Mouse (Mus musculus): Measurements from ENCODE around the gene 1700010B08Rik. TPM values are rescaled to one million over a fixed set of nuclear protein-coding genes. Genes with fewer than 3 reads are reported as not detected.
"Not testable (repeated sequence)": the region's sequence is repeated elsewhere in the genome, so short reads cannot be mapped to it uniquely, and the experiment has no call there.

Gene 1700010B08Rik
- not detected in 2 replicates for polyA plus RNA-seq (2015; fragmentation: Nextera tagmentation; extraction: Ambion mirVana)

DNA sequence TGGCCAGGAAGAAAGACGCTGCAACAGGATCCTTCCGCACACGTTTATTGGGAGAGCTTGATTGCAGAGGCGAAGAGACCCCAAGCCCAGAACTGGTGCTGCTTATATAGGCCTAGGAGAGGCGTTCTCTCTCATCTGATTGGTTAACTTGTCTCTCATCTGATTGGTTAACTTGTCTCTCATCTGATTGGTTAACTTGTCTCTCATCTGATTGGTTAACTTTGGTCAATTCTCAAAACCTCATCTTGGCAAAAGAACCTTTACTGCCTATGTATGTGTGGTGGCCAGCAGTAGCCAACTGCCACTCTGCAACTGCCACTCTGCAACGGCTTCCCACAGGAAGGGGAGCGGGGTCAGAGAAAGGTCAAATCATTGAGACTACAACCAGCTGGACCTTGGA, at the start of gene 1700010B08Rik:
1700010B08Rik (plus strand) TSS at position 301 of the 400 bp plus-strand sequence.
- H3K9ac ChIP-seq; H3K9me3 ChIP-seq (replicated peaks); H3K4me1 ChIP-seq (replicated peaks); H3K4me3 ChIP-seq (replicated peaks); H3K36me3 ChIP-seq (replicated peaks); H3K27ac ChIP-seq (replicated peaks); H3K27me3 ChIP-seq; H3K4me2 ChIP-seq; ATAC-seq (ENCODE audit: insufficient read depth): not testable (repeated sequence)
- 71% methylated on average over 6 of the region's 7 CpGs for WGBS (ENCODE audit: insufficient replicate concordance)

DNA sequence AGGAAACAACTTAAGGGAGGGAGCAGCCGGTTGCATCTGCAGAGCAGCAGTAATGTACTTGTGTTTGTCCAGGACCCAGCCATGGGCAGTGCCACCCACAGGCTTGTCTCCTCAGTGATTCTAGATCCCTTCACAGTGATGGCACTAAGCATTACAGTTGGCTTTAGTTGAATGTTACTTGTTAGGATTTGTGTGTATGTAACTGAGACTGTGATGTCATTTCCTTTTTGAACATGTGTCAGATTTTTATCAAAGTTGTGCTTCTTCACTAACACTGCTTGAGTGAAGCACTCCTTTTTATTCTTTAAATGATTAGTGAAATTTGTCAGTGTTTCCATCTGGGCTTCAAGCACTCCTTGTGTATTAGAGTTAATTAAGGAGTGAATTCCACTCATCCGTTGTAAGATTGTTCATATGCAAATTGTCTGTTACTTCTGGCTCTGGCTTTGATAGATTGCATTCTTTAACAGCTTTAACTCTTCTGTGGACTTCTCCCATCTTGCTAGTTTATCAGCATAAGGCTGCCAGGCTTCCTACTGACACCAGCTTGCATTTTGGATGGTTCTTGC, 46.8 kb upstream of the 1700010B08Rik start:
- whole genome bisulfite sequencing (ENCODE audit: insufficient replicate concordance) = 59% methylated on average over 2 of the region's 2 CpGs
- Histone ChIP-seq H3K4me2 (no peak overlapping the region), H3K36me3 (replicated peaks) (peaks cover 10% of the 10 kb centered on the region), H3K27ac (replicated peaks) (no peak overlapping the region), H3K27me3 (no peaks in the 10 kb centered on the region), H3K4me1 (replicated peaks) (peaks cover 36% of the 10 kb centered on the region), H3K9me3 (replicated peaks) (no peaks in the 10 kb centered on the region), H3K9ac (no peak overlapping the region), H3K4me3 (replicated peaks) (no peak overlapping the region)
- no peak for ATAC-seq (ENCODE audit: insufficient read depth)

DNA sequence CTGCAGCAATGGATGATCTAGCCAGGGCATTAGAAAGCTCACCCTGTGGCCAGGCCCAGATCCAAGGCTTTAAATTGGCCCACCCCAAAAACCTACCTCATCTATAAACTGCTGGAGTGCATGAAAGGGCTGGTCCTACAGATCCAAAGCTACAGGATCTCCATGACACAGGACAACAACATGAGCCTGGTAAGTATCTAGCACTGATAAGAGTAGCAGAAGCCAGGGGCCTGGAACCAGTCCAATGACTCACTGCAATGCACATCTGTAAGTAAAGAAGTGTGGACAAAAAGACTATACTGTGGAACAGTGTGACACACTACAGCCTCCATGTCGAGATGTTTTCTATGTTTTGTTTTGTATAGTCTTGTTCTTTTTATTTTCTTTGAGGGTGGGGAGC, 45.7 kb upstream of the 1700010B08Rik start:
- no peak overlapping the region for H3K4me3 ChIP-seq (replicated peaks)
- peak; percentile 45; the same call in 1 of the 2 replicates for ATAC-seq (ENCODE audit: insufficient read depth)
- H3K36me3 ChIP-seq (replicated peaks) = peaks cover 9% of the 10 kb centered on the region
- H3K9ac ChIP-seq = no peak overlapping the region
- H3K4me2 ChIP-seq = no peak overlapping the region
- peak overlapping the region; percentile 11; the same call in 1 of the 2 replicates for H3K27ac ChIP-seq (replicated peaks)
- no peaks in the 10 kb centered on the region for H3K27me3 ChIP-seq
- peaks cover 36% of the 10 kb centered on the region for H3K4me1 ChIP-seq (replicated peaks)
- no peaks in the 10 kb centered on the region for H3K9me3 ChIP-seq (replicated peaks)
- WGBS (ENCODE audit: insufficient replicate concordance) = 59% methylated on average over 1 of the region's 1 CpGs

GRCm38 (mm10) chr2:173678593-173678992, 40.6 kb upstream of the 1700010B08Rik start:
- peaks cover 26% of the 10 kb centered on the region for H3K4me1 ChIP-seq (replicated peaks)
- 71% methylated on average over 2 of the region's 2 CpGs for WGBS (ENCODE audit: insufficient replicate concordance)
- no peak for ATAC-seq (ENCODE audit: insufficient read depth)

GRCm38 (mm10) chr2:173679217-173679616, 40.0 kb upstream of the 1700010B08Rik start:
- Histone ChIP-seq H3K27ac (replicated peaks) (no peak overlapping the region), H3K36me3 (replicated peaks) (peaks cover 19% of the 10 kb centered on the region; the same call in 1 of the 2 replicates), H3K9ac (no peak overlapping the region), H3K4me3 (replicated peaks) (no peak overlapping the region), H3K4me2 (no peak overlapping the region), H3K9me3 (replicated peaks) (no peaks in the 10 kb centered on the region), H3K4me1 (replicated peaks) (peaks cover 26% of the 10 kb centered on the region), H3K27me3 (no peaks in the 10 kb centered on the region)
- ATAC-seq (ENCODE audit: insufficient read depth) = no peak
- WGBS (ENCODE audit: insufficient replicate concordance) = 52% methylated on average over 3 of the region's 3 CpGs

More at GRCm38 (mm10) chr2:173678593-173678992, 40.6 kb upstream of the 1700010B08Rik start:
- Histone ChIP-seq H3K9ac (no peak overlapping the region), H3K4me2 (no peak overlapping the region), H3K36me3 (replicated peaks) (peaks cover 16% of the 10 kb centered on the region; the same call in 1 of the 2 replicates), H3K9me3 (replicated peaks) (no peaks in the 10 kb centered on the region), H3K4me3 (replicated peaks) (no peak overlapping the region), H3K27me3 (no peaks in the 10 kb centered on the region), H3K27ac (replicated peaks) (no peak overlapping the region)

- Histone ChIP-seq H3K27ac (replicated peaks) (no peak overlapping the region), H3K4me3 (replicated peaks) (no peak overlapping the region), H3K9ac (no peak overlapping the region), H3K27me3 (no peaks in the 10 kb centered on the region), H3K4me2 (no peak overlapping the region), H3K9me3 (replicated peaks) (no peaks in the 10 kb centered on the region), H3K4me1 (replicated peaks) (peaks cover 26% of the 10 kb centered on the region), H3K36me3 (replicated peaks) (peaks cover 16% of the 10 kb centered on the region; the same call in 1 of the 2 replicates)
- WGBS (ENCODE audit: insufficient replicate concordance) = 71% methylated on average over 1 of the region's 1 CpGs
- ATAC-seq (ENCODE audit: insufficient read depth) = no peak
These were observed 39.1 kb upstream of the 1700010B08Rik start for GRCm38 (mm10) chr2:173680153-173680552.

DNA sequence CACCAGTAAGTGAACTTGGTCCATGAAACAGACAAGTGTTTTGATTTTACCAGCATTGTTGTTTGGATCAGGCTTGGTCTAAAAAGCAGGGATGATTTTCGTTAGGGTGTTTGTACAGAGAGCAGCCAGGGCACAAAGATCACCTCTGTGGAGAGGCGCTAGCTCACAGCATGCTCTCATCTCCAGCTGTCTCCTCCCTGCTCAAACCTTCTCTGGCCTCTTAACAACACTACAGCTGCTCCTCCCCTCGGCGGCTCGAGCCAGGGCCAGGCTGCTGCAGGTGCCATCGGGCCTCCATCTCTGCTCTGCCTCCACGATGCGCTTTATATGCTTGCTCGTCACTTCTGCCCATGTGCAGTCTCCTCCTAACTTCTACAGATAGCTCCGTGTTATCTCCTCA, 36.4 kb upstream of the 1700010B08Rik start:
- peak; percentile 38; the same call in 1 of the 2 replicates for ATAC-seq (ENCODE audit: insufficient read depth)
- Histone ChIP-seq H3K4me3 (replicated peaks) (no peak overlapping the region), H3K27ac (replicated peaks) (no peak overlapping the region), H3K36me3 (replicated peaks) (0 out of 2 replicates have a peak, but pooled peaks cover 10% of the 10 kb centered on the region), H3K9me3 (replicated peaks) (no peaks in the 10 kb centered on the region), H3K4me2 (no peak overlapping the region), H3K9ac (no peak overlapping the region), H3K4me1 (replicated peaks) (peaks cover 17% of the 10 kb centered on the region), H3K27me3 (no peaks in the 10 kb centered on the region)
- WGBS (ENCODE audit: insufficient replicate concordance) = 54% methylated on average over 10 of the region's 10 CpGs

DNA sequence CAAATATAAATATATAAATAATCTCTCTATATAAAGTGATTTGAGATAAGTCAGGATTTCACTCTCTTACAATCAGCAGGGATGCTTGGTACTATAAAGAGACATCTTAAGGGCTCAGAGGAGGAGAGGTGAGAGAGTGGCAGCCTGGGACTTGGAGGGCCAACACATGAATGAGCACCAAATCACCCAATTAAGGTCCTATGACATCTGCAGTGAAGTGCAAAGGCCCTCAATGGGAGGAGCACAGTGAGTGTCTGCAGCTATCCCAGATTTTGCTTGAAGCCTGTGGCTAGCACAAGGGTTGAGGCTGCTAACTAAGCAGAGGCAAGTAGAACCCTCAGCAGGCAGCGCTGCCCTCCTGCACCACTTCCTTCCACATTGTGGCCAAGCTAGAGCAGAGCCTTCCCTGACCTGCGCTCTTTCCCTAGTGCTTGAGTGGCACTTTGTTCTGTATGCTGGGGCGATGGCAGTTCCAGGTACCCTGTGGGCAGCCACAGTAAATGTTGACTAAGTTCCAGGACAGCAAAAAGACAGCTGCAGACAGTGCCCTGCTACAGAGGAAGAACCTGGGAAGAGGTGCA, 33.3 kb upstream of the 1700010B08Rik start:
- Histone ChIP-seq H3K4me1 (replicated peaks) (peaks cover 10% of the 10 kb centered on the region), H3K27me3 (no peaks in the 10 kb centered on the region), H3K9me3 (replicated peaks) (no peaks in the 10 kb centered on the region), H3K4me3 (replicated peaks) (no peak overlapping the region), H3K9ac (no peak overlapping the region), H3K27ac (replicated peaks) (no peak overlapping the region), H3K36me3 (replicated peaks) (peaks cover 26% of the 10 kb centered on the region), H3K4me2 (no peak overlapping the region)
- WGBS (ENCODE audit: insufficient replicate concordance) = 43% methylated on average over 3 of the region's 3 CpGs
- no peak for ATAC-seq (ENCODE audit: insufficient read depth)

GRCm38 (mm10) chr2:173687363-173687762, 31.9 kb upstream of the 1700010B08Rik start:
- no peak overlapping the region for H3K4me2 ChIP-seq
- H3K9ac ChIP-seq = no peak overlapping the region
- 76% methylated on average over 5 of the region's 5 CpGs for WGBS (ENCODE audit: insufficient replicate concordance)
- H3K36me3 ChIP-seq (replicated peaks) = peaks cover 34% of the 10 kb centered on the region
- H3K4me1 ChIP-seq (replicated peaks) = peaks cover 10% of the 10 kb centered on the region
- ATAC-seq (ENCODE audit: insufficient read depth) = no peak
- no peaks in the 10 kb centered on the region for H3K9me3 ChIP-seq (replicated peaks)
- H3K27me3 ChIP-seq = no peaks in the 10 kb centered on the region
- no peak overlapping the region for H3K27ac ChIP-seq (replicated peaks)
- no peak overlapping the region for H3K4me3 ChIP-seq (replicated peaks)

DNA sequence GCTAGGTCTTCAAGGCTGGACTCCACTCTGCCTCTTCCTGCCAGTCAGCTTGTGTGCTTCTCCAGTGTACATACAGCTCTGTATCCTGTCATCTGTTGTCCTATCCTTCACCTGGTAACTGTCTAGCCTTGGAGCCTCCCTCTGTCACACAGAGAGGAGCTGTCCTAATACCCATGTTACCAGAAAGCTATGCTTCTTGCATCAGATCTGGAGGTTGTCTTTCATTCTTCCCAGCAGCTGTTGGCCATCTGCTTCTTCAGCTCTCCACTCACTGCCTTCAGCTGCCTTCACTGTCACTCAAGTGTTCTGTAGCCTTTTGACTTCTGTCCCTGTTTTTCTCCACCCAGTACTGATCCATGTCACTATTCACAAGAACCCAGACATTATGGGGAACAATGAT, 29.4 kb upstream of the 1700010B08Rik start:
- Histone ChIP-seq H3K27me3 (no peaks in the 10 kb centered on the region), H3K4me2 (no peak overlapping the region), H3K27ac (replicated peaks) (no peak overlapping the region), H3K9ac (no peak overlapping the region), H3K9me3 (replicated peaks) (no peaks in the 10 kb centered on the region), H3K4me3 (replicated peaks) (no peak overlapping the region), H3K36me3 (replicated peaks) (peaks cover 34% of the 10 kb centered on the region), H3K4me1 (replicated peaks) (no peaks in the 10 kb centered on the region)
- no peak for ATAC-seq (ENCODE audit: insufficient read depth)

- ATAC-seq (ENCODE audit: insufficient read depth) = no peak
- H3K4me3 ChIP-seq (replicated peaks) = no peak overlapping the region
- H3K36me3 ChIP-seq (replicated peaks) = peaks cover 53% of the 10 kb centered on the region
- no peak overlapping the region for H3K4me2 ChIP-seq
- H3K9me3 ChIP-seq (replicated peaks) = no peaks in the 10 kb centered on the region
- H3K9ac ChIP-seq = no peak overlapping the region
- H3K4me1 ChIP-seq (replicated peaks) = no peaks in the 10 kb centered on the region
- no peaks in the 10 kb centered on the region for H3K27me3 ChIP-seq
- WGBS (ENCODE audit: insufficient replicate concordance) = 81% methylated on average over 6 of the region's 6 CpGs
- no peak overlapping the region for H3K27ac ChIP-seq (replicated peaks)
These were observed 27.5 kb upstream of the 1700010B08Rik start for GRCm38 (mm10) chr2:173691748-173692147.
